In the genomic region with DNA sequence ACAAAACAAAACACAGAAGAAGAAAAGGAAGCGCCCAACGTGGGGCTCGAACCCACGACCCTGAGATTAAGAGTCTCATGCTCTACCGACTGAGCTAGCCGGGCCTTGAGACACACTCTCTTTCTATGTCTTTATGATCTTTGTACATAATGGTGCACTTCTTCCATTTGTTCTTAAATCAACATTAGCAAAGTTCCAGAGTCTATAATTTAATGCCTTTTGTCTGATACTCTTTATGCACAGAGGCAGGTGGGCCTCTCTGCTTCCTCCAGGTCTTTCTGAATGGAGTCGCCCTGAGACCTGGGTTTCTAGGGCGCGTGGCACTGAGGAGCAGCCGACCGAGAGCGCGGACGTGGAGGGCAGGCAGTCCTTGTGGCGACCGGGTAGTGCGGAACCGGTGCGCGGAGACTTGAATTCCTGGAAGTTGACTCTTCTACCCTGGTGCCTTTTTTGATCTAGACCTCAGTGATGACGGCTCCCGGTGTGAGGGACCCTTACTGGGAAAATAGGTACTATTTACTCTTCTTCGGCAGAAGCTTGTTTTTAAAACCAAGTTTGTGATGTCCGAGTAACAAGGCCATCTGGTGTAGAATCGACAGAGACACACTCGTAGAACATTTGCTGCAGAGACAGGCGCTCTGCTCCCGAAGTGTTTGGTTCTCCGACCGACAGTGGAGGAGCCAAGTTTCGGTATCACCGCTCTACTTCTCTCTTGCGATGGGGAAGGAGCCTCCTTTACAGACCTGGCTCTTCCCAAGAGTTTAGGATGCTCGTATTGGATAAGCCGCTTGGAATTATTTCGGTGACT, we compare ENCODE assay signal across 9 mouse cellular contexts. TPM values are rescaled to one million over a fixed set of nuclear protein-coding genes. Genes with fewer than 3 reads are reported as not detected.
DNase-seq lines count a peak whose midpoint lies in the region; ATAC-seq lines count a peak whose summit lies in the region.
"Had no signal": no experiment of that assay in that cellular context is flagged by ENCODE, and none has a peak within 500 bp of the region (broad histone marks: within the 10 kb centered on the region; RNA-seq: fewer than 3 reads in every experiment).

No protein-coding gene starts in this region.

- H3K27ac ChIP-seq in brown adipose tissue, adult 24 weeks (replicated peaks; ENCODE audit: low read depth, low read length), result peak overlapping the region; percentile 73
- H3K27ac ChIP-seq in forebrain, embryonic 10.5 days, result peak overlapping the region; percentile 87
- peak overlapping the region; percentile 95 for H3K27ac ChIP-seq in heart, embryonic 15.5 days
- H3K27ac ChIP-seq in liver, embryonic 13.5 days, result peak overlapping the region; percentile 90
- peak overlapping the region; percentile 84 for H3K27ac ChIP-seq in stomach, embryonic 15.5 days

- peak overlapping the region; percentile 86 for H3K4me3 ChIP-seq in brown adipose tissue, adult 24 weeks (ENCODE audit: insufficient read depth, low read depth, low read length)
- peak overlapping the region; percentile 77 for H3K4me3 ChIP-seq in forebrain, embryonic 10.5 days
- peak overlapping the region; percentile 62 for H3K4me3 ChIP-seq in heart, embryonic 15.5 days
- H3K4me3 ChIP-seq in liver, embryonic 13.5 days (replicated peaks), result peak overlapping the region; percentile 72
- H3K4me3 ChIP-seq in stomach, embryonic 15.5 days (replicated peaks), result peak overlapping the region; percentile 74

- under 1% methylated on average over 36 of the region's 36 CpGs for whole genome bisulfite sequencing in forebrain, embryonic 10.5 days
- under 1% methylated on average over 36 of the region's 36 CpGs for WGBS in heart, embryonic 15.5 days
- WGBS in liver, embryonic 13.5 days (ENCODE audit: insufficient replicate concordance), result under 1% methylated on average over 36 of the region's 36 CpGs
- under 1% methylated on average over 36 of the region's 36 CpGs for WGBS in stomach, embryonic 15.5 days

- H3K4me2 ChIP-seq in heart, embryonic 15.5 days, result peak overlapping the region; percentile 53
- H3K4me2 ChIP-seq in liver, embryonic 13.5 days, result peak overlapping the region; percentile 90
- H3K4me2 ChIP-seq in stomach, embryonic 15.5 days, result peak overlapping the region; percentile 61

- no peaks in the 10 kb centered on the region for H3K4me1 ChIP-seq in brown adipose tissue, adult 24 weeks (ENCODE audit: control insufficient read depth, insufficient read depth, insufficient read length, low read length)
- peaks cover 34% of the 10 kb centered on the region for H3K4me1 ChIP-seq in forebrain, embryonic 10.5 days
- H3K4me1 ChIP-seq in heart, embryonic 15.5 days (replicated peaks), result peaks cover 6% of the 10 kb centered on the region
- peaks cover 30% of the 10 kb centered on the region for H3K4me1 ChIP-seq in liver, embryonic 13.5 days (replicated peaks)
- H3K4me1 ChIP-seq in stomach, embryonic 15.5 days, result peaks cover 8% of the 10 kb centered on the region; the same call in 1 of the 2 replicates

- no peaks in the 10 kb centered on the region for H3K36me3 ChIP-seq in forebrain, embryonic 10.5 days (replicated peaks)
- H3K36me3 ChIP-seq in heart, embryonic 15.5 days, result no peaks in the 10 kb centered on the region
- H3K36me3 ChIP-seq in liver, embryonic 13.5 days, result no peaks in the 10 kb centered on the region
- no peaks in the 10 kb centered on the region for H3K36me3 ChIP-seq in stomach, embryonic 15.5 days

- H3K9me3 ChIP-seq in forebrain, embryonic 10.5 days, result no peaks in the 10 kb centered on the region
- no peaks in the 10 kb centered on the region for H3K9me3 ChIP-seq in heart, embryonic 15.5 days (replicated peaks)
- H3K9me3 ChIP-seq in liver, embryonic 13.5 days (replicated peaks), result no peaks in the 10 kb centered on the region
- H3K9me3 ChIP-seq in stomach, embryonic 15.5 days, result no peaks in the 10 kb centered on the region

- peak; percentile 79 to 81 for DNase-seq in CD8-positive naive resting alpha-beta T cell, adult 2 months (ENCODE audit: low read depth in 2 of 2, low spot score in 2 of 2)
- peak; percentile 81 for DNase-seq in forebrain, embryonic 10.5 days (ENCODE audit: extremely low spot score, low spot score)
- DNase-seq in kidney, postnatal 14 days, result peak; percentile 82
- DNase-seq in liver, embryonic 13.5 days, result peak; percentile 72
- peak; percentile 84 to 85 for DNase-seq in natural killer cell, adult 2 months (ENCODE audit: low spot score in 2 of 2)

- ATAC-seq in heart, embryonic 15.5 days (replicated peaks; ENCODE audit: insufficient number of reproducible peaks, insufficient read depth, low FRiP score, low read depth), result peak; percentile 48
- ATAC-seq in liver, embryonic 13.5 days (ENCODE audit: low read depth), result peak; percentile 51
- ATAC-seq in stomach, embryonic 15.5 days (ENCODE audit: insufficient read depth, low FRiP score, low read depth), result peak; percentile 25; the same call in 1 of the 2 replicates

- peaks cover 8% of the 10 kb centered on the region for H3K27me3 ChIP-seq in forebrain, embryonic 10.5 days (ENCODE audit: poor library complexity, severe bottlenecking)
- no peaks in the 10 kb centered on the region for H3K27me3 ChIP-seq in heart, embryonic 15.5 days
- H3K27me3 ChIP-seq in liver, embryonic 13.5 days, result no peaks in the 10 kb centered on the region
- H3K27me3 ChIP-seq in stomach, embryonic 15.5 days (replicated peaks), result no peaks in the 10 kb centered on the region

- H3K9ac ChIP-seq in heart, embryonic 15.5 days, result peak overlapping the region; percentile 72
- H3K9ac ChIP-seq in liver, embryonic 13.5 days, result peak overlapping the region; percentile 85
- peak overlapping the region; percentile 85 for H3K9ac ChIP-seq in stomach, embryonic 15.5 days

RNA-seq across cellular contexts. Expression of a gene that starts 25.3 kb away (rescaled TPM):
- polyA plus RNA-seq in brown adipose tissue, adult 24 weeks (2012; ENCODE audit: insufficient read depth, insufficient read length, missing spikeins), result 5.4 and 8.2 TPM in 2 replicates
- polyA plus RNA-seq in forebrain, embryonic 10.5 days (2016; fragmentation: Nextera tagmentation; extraction: Ambion mirVana), result 1.6 and 1.8 TPM in 2 replicates
- polyA plus RNA-seq in heart, embryonic 15.5 days (2015; fragmentation: Nextera tagmentation; extraction: Ambion mirVana), result 7.9 and 8.0 TPM in 2 replicates
- 1.3 and 1.7 TPM in 2 replicates for polyA plus RNA-seq in liver, embryonic 13.5 days (2015; fragmentation: Nextera tagmentation; extraction: Ambion mirVana)
- polyA plus RNA-seq in stomach, embryonic 15.5 days (2015; fragmentation: Nextera tagmentation; extraction: Ambion mirVana), result 0.72 and 0.78 TPM in 2 replicates

RNA-seq across cellular contexts. Expression of a gene that starts 47.6 kb away (rescaled TPM):
- polyA plus RNA-seq in brown adipose tissue, adult 24 weeks (2012; ENCODE audit: insufficient read depth, insufficient read length, missing spikeins), result not detected in 2 replicates
- 0.20 TPM in 1 of 2 replicates, not detected in the other for polyA plus RNA-seq in forebrain, embryonic 10.5 days (2016; fragmentation: Nextera tagmentation; extraction: Ambion mirVana)
- 0.53 and 1.0 TPM in 2 replicates for polyA plus RNA-seq in heart, embryonic 15.5 days (2015; fragmentation: Nextera tagmentation; extraction: Ambion mirVana)
- polyA plus RNA-seq in liver, embryonic 13.5 days (2015; fragmentation: Nextera tagmentation; extraction: Ambion mirVana), result not detected in 2 replicates
- polyA plus RNA-seq in stomach, embryonic 15.5 days (2015; fragmentation: Nextera tagmentation; extraction: Ambion mirVana), result 0.28 and 0.37 TPM in 2 replicates
- polyA plus RNA-seq: large intestine, adult 2 months had no signal

RNA-seq across cellular contexts. Expression of a gene that starts 58.1 kb away (rescaled TPM):
- polyA plus RNA-seq in brown adipose tissue, adult 24 weeks (2012; ENCODE audit: insufficient read depth, insufficient read length, missing spikeins), result 1,091 and 1,303 TPM in 2 replicates
- polyA plus RNA-seq in forebrain, embryonic 10.5 days (2016; fragmentation: Nextera tagmentation; extraction: Ambion mirVana), result 26.8 and 27.9 TPM in 2 replicates
- 206 and 208 TPM in 2 replicates for polyA plus RNA-seq in heart, embryonic 15.5 days (2015; fragmentation: Nextera tagmentation; extraction: Ambion mirVana)
- 29.7 and 29.9 TPM in 2 replicates for polyA plus RNA-seq in liver, embryonic 13.5 days (2015; fragmentation: Nextera tagmentation; extraction: Ambion mirVana)
- 140 and 159 TPM in 2 replicates for polyA plus RNA-seq in stomach, embryonic 15.5 days (2015; fragmentation: Nextera tagmentation; extraction: Ambion mirVana)

Comparison
In these comparisons a context has a peak if more than half of its experiments do, and no peak if none do; other contexts are left out.
1. Peak in every context shown above with its lines: DNase-seq, ATAC-seq, H3K4me3 ChIP-seq and H3K27ac ChIP-seq.